Comparison of ENCODE assay signal across 12 mouse cellular contexts in the genomic region with DNA sequence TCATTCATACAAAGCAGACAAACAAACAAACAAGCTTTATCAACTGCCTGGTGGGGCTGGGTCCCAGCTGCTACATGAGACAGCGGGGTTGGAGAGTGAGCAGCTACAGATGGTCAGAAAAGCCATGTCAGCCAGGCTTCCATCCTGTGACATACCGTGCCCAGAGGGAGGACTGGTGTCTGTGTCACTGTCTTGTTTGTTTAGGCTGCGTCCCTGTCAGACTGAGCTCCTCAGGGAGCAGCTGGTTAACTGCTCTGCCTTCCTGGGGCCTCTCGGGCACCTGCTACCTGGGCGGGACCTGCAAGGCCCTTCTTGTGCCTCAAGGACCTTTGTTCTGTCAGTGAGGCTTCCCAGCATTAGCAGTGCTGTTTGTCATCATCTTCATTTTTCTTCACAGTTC. TPM values are rescaled to one million over a fixed set of nuclear protein-coding genes. Genes with fewer than 3 reads are reported as not detected.
DNase-seq lines count a peak whose midpoint lies in the region; ATAC-seq and TF ChIP-seq lines count a peak whose summit lies in the region.
"Had no signal": no experiment of that assay in that cellular context is flagged by ENCODE, and none has a peak within 500 bp of the region (broad histone marks: within the 10 kb centered on the region; RNA-seq: fewer than 3 reads in every experiment).

No protein-coding gene starts in this region.

- no peak overlapping the region for H3K4me2 ChIP-seq in hindbrain, postnatal 0 days (ENCODE audit: low read depth, low read length)
- no peak overlapping the region for H3K4me2 ChIP-seq in midbrain, postnatal 0 days (ENCODE audit: low read depth, low read length, poor library complexity, severe bottlenecking)
- H3K4me2 ChIP-seq: hindbrain, embryonic 15.5 days; lung, embryonic 14.5 days had no signal

- H3K9ac ChIP-seq in hindbrain, postnatal 0 days (replicated peaks; ENCODE audit: low read length), result no peak overlapping the region
- H3K9ac ChIP-seq in midbrain, postnatal 0 days (replicated peaks; ENCODE audit: low read length, poor library complexity, severe bottlenecking), result no peak overlapping the region
- H3K9ac ChIP-seq: hindbrain, embryonic 15.5 days; lung, embryonic 14.5 days had no signal

- H3K27me3 ChIP-seq in kidney, adult 2 months (replicated peaks; ENCODE audit: control insufficient read depth, insufficient read depth, low read length), result no peaks in the 10 kb centered on the region
- H3K27me3 ChIP-seq in hindbrain, postnatal 0 days (ENCODE audit: insufficient read depth, low read length), result no peaks in the 10 kb centered on the region
- no peaks in the 10 kb centered on the region for H3K27me3 ChIP-seq in midbrain, postnatal 0 days (ENCODE audit: insufficient read depth, low read length)
- H3K27me3 ChIP-seq: hindbrain, embryonic 15.5 days had no signal

- H3K4me3 ChIP-seq in kidney, adult 2 months (ENCODE audit: insufficient read depth, low read depth, low read length), result no peak overlapping the region
- H3K4me3 ChIP-seq in hindbrain, postnatal 0 days (ENCODE audit: low read length), result no peak overlapping the region
- no peak overlapping the region for H3K4me3 ChIP-seq in midbrain, postnatal 0 days (ENCODE audit: low read depth, low read length)
- H3K4me3 ChIP-seq: erythroblast, embryonic 14.5 days; hindbrain, embryonic 15.5 days had no signal

- no peak for TF ChIP-seq POLR2A in kidney, adult 2 months (IDR thresholded peaks at IDR 0.05; ENCODE audit: low read depth, low read length)

- TF ChIP-seq CTCF in kidney, adult 2 months (conservative IDR thresholded peaks at IDR 0.05; ENCODE audit: insufficient read depth, insufficient read length, low read depth, low read length), result no peak
- no peak for TF ChIP-seq CTCF in hindbrain, postnatal 0 days (IDR thresholded peaks at IDR 0.05; ENCODE audit: low read depth)
- TF ChIP-seq CTCF in midbrain, postnatal 0 days (IDR thresholded peaks at IDR 0.05), result no peak

- no peak overlapping the region; the same call in 1 of the 2 replicates for H3K27ac ChIP-seq in kidney, adult 2 months (ENCODE audit: insufficient read depth, low read depth, low read length)
- H3K27ac ChIP-seq in hindbrain, postnatal 0 days, result no peak overlapping the region
- no peak overlapping the region for H3K27ac ChIP-seq in midbrain, postnatal 0 days (ENCODE audit: low read depth, low read length)
- H3K27ac ChIP-seq: hindbrain, embryonic 15.5 days had no signal

- H3K36me3 ChIP-seq in kidney, adult 2 months (ENCODE audit: control insufficient read depth, insufficient read depth, low read length), result no peaks in the 10 kb centered on the region
- no peaks in the 10 kb centered on the region for H3K36me3 ChIP-seq in hindbrain, postnatal 0 days (ENCODE audit: insufficient read depth, low read length)
- H3K36me3 ChIP-seq in midbrain, postnatal 0 days (ENCODE audit: insufficient read depth, low read length), result peaks cover 9% of the 10 kb centered on the region; the same call in 1 of the 2 replicates
- H3K36me3 ChIP-seq: hindbrain, embryonic 15.5 days had no signal

- ATAC-seq in hindbrain, postnatal 0 days, result peak; percentile 74; the same call in 1 of the 2 replicates
- no peak for ATAC-seq in midbrain, postnatal 0 days (ENCODE audit: low FRiP score)
- ATAC-seq: CD4-positive, CD25-positive, alpha-beta regulatory T cell, adult 4 months had no signal

- DNase-seq in kidney, adult 2 months, result peak; percentile 60
- no peak for DNase-seq in kidney, adult 18-20 months
- DNase-seq in cerebellum, adult 8-10 months, result peak; percentile 30
- DNase-seq in hindbrain, postnatal 0 days (ENCODE audit: low spot score), result peak; percentile 35
- DNase-seq in midbrain, postnatal 0 days (ENCODE audit: low spot score), result peak; percentile 53
- no peak for DNase-seq in ovary, postnatal 14 days (ENCODE audit: low spot score)
- DNase-seq in adipocyte (ENCODE audit: low spot score), result no peak
- no peak for DNase-seq in c-Kit-positive CD71-positive TER-119-positive erythroid progenitor cells, embryonic 14.5 days (ENCODE audit: low spot score)
- DNase-seq: lung, embryonic 14.5 days had no signal

- WGBS in kidney, adult 2 months, result 53% methylated on average over 5 of the region's 5 CpGs
- WGBS in hindbrain, postnatal 0 days, result 41% methylated on average over 5 of the region's 5 CpGs
- 50% methylated on average over 5 of the region's 5 CpGs for WGBS in midbrain, postnatal 0 days

- H3K9me3 ChIP-seq in hindbrain, postnatal 0 days (ENCODE audit: low read length), result no peaks in the 10 kb centered on the region
- H3K9me3 ChIP-seq in midbrain, postnatal 0 days (ENCODE audit: low read length), result no peaks in the 10 kb centered on the region
- H3K9me3 ChIP-seq: hindbrain, embryonic 15.5 days had no signal

- H3K4me1 ChIP-seq in kidney, adult 2 months (ENCODE audit: control insufficient read depth, insufficient read depth, low read length), result peaks cover 10% of the 10 kb centered on the region
- H3K4me1 ChIP-seq in hindbrain, postnatal 0 days (ENCODE audit: insufficient read depth, low read length), result no peaks in the 10 kb centered on the region
- H3K4me1 ChIP-seq in midbrain, postnatal 0 days (ENCODE audit: insufficient read depth, low read length), result no peaks in the 10 kb centered on the region

RNA-seq across cellular contexts. Expression of a gene that starts 28.8 kb away (rescaled TPM):
- polyA plus RNA-seq in kidney, adult 2 months (2012; rRNA removed), result 68.4 and 70.8 TPM in 2 replicates
- total RNA-seq in hindbrain, postnatal 0 days (2014; rRNA removed), result 11.7 and 13.1 TPM in 2 replicates
- polyA plus RNA-seq in hindbrain, postnatal 0 days (2015; fragmentation: Nextera tagmentation; extraction: Ambion mirVana), result 60.0 and 61.4 TPM in 2 replicates
- total RNA-seq in midbrain, postnatal 0 days (2014; rRNA removed), result 14.6 and 28.4 TPM in 2 replicates
- polyA plus RNA-seq in midbrain, postnatal 0 days (2015; fragmentation: Nextera tagmentation; extraction: Ambion mirVana), result 48.4 and 49.4 TPM in 2 replicates

Comparison
In these comparisons a context has a peak if more than half of its experiments do, and no peak if none do; other contexts are left out.
1. DNase-seq: peak in kidney, adult 2 months (single experiment), cerebellum, adult 8-10 months (single experiment), hindbrain, postnatal 0 days (single experiment) and midbrain, postnatal 0 days (single experiment); none in kidney, adult 18-20 months (single experiment), ovary, postnatal 14 days (single experiment), adipocyte (single experiment) and c-Kit-positive CD71-positive TER-119-positive erythroid progenitor cells, embryonic 14.5 days (single experiment).